Mouse (Mus musculus): Measurements from ENCODE around the gene Itga10. TPM values are rescaled to one million over a fixed set of nuclear protein-coding genes. Genes with fewer than 3 reads are reported as not detected.

The Itga10 gene
- polyA plus RNA-seq, 1 experiment from 2014 or later: 0.61 TPM

GRCm38 (mm10) chr3:96693579-96693978, 48.2 kb downstream of the Itga10 start:
- no peak for ATAC-seq (replicated peaks; ENCODE audit: low FRiP score, low TSS enrichment, low read depth)
- 87% methylated on average over 1 of the region's 1 CpGs for WGBS
- no peaks in the 10 kb centered on the region for H3K36me3 ChIP-seq (ENCODE audit: control insufficient read depth, insufficient read depth, low read length)

DNA sequence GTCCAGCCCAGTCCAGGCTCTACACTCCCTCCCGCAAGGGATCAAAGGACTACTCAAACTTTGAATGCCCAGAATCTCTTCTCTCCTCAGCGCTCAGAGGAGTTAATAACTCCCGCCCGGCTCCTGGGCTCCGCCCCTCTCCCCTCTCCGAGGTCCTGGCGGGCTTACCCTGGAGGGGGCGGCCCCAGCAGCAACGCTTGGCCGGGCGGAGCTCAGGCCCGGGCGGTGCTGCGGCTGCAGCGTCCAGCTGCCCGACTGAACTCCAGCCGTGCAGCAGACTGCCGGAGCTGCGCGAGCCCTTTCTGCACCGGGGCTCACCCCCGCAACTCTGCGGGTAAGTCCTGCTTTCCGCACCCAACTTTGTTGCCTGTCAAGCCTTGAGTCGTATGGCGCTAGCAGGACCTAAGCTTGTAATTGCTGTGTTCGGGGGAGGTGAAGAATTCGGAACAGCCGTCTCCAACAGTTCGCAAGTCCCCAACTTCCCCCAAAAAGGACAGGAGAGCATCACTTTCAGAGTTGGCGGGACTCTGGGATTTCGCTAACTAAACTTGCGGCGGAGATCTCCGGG, 50.9 kb downstream of the Itga10 start, which contains the start of gene Pias3:
Gene Pias3, plus strand, starts transcription at position 187 of the 568 bp plus-strand sequence.
- Histone ChIP-seq H3K4me3 (ENCODE audit: low read depth, low read length) (peak within 1 kb of the TSS; percentile 83), H3K27ac (ENCODE audit: low read depth) (peak within 1 kb of the TSS; percentile 91), H3K9me3 (ENCODE audit: control insufficient read depth, low read length) (no peaks in the 10 kb centered on the region), H3K4me1 (replicated peaks; ENCODE audit: control insufficient read depth, insufficient read depth, low read length) (peaks cover 10% of the 10 kb centered on the region; the same call in 1 of the 2 replicates), H3K27me3 (replicated peaks; ENCODE audit: control insufficient read depth, insufficient read depth, low read length) (no peaks in the 10 kb centered on the region), H3K4me2 (ENCODE audit: low read length) (peak within 1 kb of the TSS; percentile 70), H3K36me3 (ENCODE audit: control insufficient read depth, insufficient read depth, low read length) (peaks cover 20% of the 10 kb centered on the region), H3K9ac (ENCODE audit: low read length) (peak within 1 kb of the TSS; percentile 69)
- under 1% methylated on average over 34 of the region's 35 CpGs for WGBS
- ATAC-seq (replicated peaks; ENCODE audit: low FRiP score, low TSS enrichment, low read depth) (peak; percentile 81), DNase-seq (ENCODE audit: low spot score) (no peak)

More at GRCm38 (mm10) chr3:96693579-96693978, 48.2 kb downstream of the Itga10 start:
- Histone ChIP-seq H3K27ac (ENCODE audit: low read depth) (no peak overlapping the region), H3K4me3 (ENCODE audit: low read depth, low read length) (no peak overlapping the region), H3K27me3 (replicated peaks; ENCODE audit: control insufficient read depth, insufficient read depth, low read length) (no peaks in the 10 kb centered on the region), H3K4me1 (replicated peaks; ENCODE audit: control insufficient read depth, insufficient read depth, low read length) (peaks cover 7% of the 10 kb centered on the region; the same call in 1 of the 2 replicates), H3K4me2 (ENCODE audit: low read length) (no peak overlapping the region), H3K9me3 (ENCODE audit: control insufficient read depth, low read length) (no peaks in the 10 kb centered on the region), H3K9ac (ENCODE audit: low read length) (no peak overlapping the region)
- DNase-seq (ENCODE audit: low spot score): no peak

GRCm38 (mm10) chr3:96696766-96697732, 51.7 kb downstream of the Itga10 start:
- under 1% methylated on average over 84 of the region's 85 CpGs for WGBS
- ATAC-seq (replicated peaks; ENCODE audit: low FRiP score, low TSS enrichment, low read depth): peak; percentile 94

GRCm38 (mm10) chr3:96698993-96699690, 53.8 kb downstream of the Itga10 start:
- no peak overlapping the region for H3K9ac ChIP-seq (ENCODE audit: low read length)

More at GRCm38 (mm10) chr3:96696766-96697732, 51.7 kb downstream of the Itga10 start:
- Histone ChIP-seq H3K4me1 (replicated peaks; ENCODE audit: control insufficient read depth, insufficient read depth, low read length) (peaks cover 10% of the 10 kb centered on the region; the same call in 1 of the 2 replicates), H3K4me2 (ENCODE audit: low read length) (peak overlapping the region; percentile 70), H3K9me3 (ENCODE audit: control insufficient read depth, low read length) (no peaks in the 10 kb centered on the region), H3K9ac (ENCODE audit: low read length) (peak overlapping the region; percentile 69), H3K4me3 (ENCODE audit: low read depth, low read length) (peak overlapping the region; percentile 83), H3K27ac (ENCODE audit: low read depth) (peak overlapping the region; percentile 91), H3K36me3 (ENCODE audit: control insufficient read depth, insufficient read depth, low read length) (peaks cover 27% of the 10 kb centered on the region), H3K27me3 (replicated peaks; ENCODE audit: control insufficient read depth, insufficient read depth, low read length) (no peaks in the 10 kb centered on the region)
- DNase-seq (ENCODE audit: low spot score): peak; percentile 98

DNA sequence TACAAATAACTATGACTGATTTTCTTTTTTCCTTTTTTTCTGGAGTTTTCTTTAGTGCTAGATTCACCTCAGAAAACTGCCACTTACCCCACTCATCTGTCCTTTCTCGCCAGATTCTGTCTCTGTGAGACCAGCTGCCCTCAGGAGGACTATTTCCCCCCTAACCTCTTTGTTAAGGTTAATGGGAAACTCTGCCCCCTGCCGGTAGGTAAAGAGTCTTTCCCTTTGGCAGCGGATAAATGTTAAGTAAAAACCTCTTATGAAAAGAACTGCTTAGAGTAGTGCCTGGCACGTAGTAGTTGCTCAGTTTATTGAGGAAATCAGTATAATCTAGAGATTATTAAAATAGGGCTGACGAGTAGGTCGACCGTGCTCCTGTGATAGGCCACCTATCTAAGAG, 55.0 kb downstream of the Itga10 start:
- H3K4me1 ChIP-seq (replicated peaks; ENCODE audit: control insufficient read depth, insufficient read depth, low read length): peaks cover 10% of the 10 kb centered on the region; the same call in 1 of the 2 replicates
- no peak for DNase-seq (ENCODE audit: low spot score)
- H3K36me3 ChIP-seq (ENCODE audit: control insufficient read depth, insufficient read depth, low read length): peaks cover 58% of the 10 kb centered on the region
- WGBS: 68% methylated on average over 7 of the region's 7 CpGs
- H3K4me3 ChIP-seq (ENCODE audit: low read depth, low read length): no peak overlapping the region
- ATAC-seq (replicated peaks; ENCODE audit: low FRiP score, low TSS enrichment, low read depth): no peak
- H3K4me2 ChIP-seq (ENCODE audit: low read length): no peak overlapping the region
- no peak overlapping the region for H3K9ac ChIP-seq (ENCODE audit: low read length)
- H3K9me3 ChIP-seq (ENCODE audit: control insufficient read depth, low read length): no peaks in the 10 kb centered on the region
- no peaks in the 10 kb centered on the region for H3K27me3 ChIP-seq (replicated peaks; ENCODE audit: control insufficient read depth, insufficient read depth, low read length)
- no peak overlapping the region for H3K27ac ChIP-seq (ENCODE audit: low read depth)

More at GRCm38 (mm10) chr3:96698993-96699690, 53.8 kb downstream of the Itga10 start:
- Histone ChIP-seq H3K9me3 (ENCODE audit: control insufficient read depth, low read length) (no peaks in the 10 kb centered on the region), H3K4me3 (ENCODE audit: low read depth, low read length) (no peak overlapping the region), H3K27ac (ENCODE audit: low read depth) (no peak overlapping the region), H3K36me3 (ENCODE audit: control insufficient read depth, insufficient read depth, low read length) (peaks cover 48% of the 10 kb centered on the region), H3K27me3 (replicated peaks; ENCODE audit: control insufficient read depth, insufficient read depth, low read length) (no peaks in the 10 kb centered on the region), H3K4me1 (replicated peaks; ENCODE audit: control insufficient read depth, insufficient read depth, low read length) (peaks cover 10% of the 10 kb centered on the region; the same call in 1 of the 2 replicates), H3K4me2 (ENCODE audit: low read length) (no peak overlapping the region)
- no peak for DNase-seq (ENCODE audit: low spot score)
- no peak for ATAC-seq (replicated peaks; ENCODE audit: low FRiP score, low TSS enrichment, low read depth)
- 48% methylated on average over 19 of the region's 19 CpGs for WGBS

DNA sequence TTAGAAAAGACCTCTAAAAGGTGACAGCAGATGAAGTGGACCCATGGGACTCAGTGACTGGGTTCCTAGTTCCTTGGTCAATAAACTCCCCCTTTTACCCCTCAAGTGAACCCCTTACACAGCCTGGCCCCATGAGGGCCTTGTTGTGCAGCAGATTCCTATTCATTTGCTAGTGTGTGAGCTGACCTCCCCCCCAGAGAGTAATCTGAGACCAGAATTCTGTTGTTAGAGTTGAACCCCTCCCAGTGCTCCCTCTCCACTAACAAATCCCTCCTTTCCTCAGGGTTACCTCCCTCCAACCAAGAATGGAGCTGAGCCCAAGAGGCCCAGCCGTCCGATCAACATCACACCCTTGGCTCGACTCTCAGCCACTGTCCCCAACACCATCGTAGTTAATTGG, 55.6 kb downstream of the Itga10 start:
- peaks cover 10% of the 10 kb centered on the region; the same call in 1 of the 2 replicates for H3K4me1 ChIP-seq (replicated peaks; ENCODE audit: control insufficient read depth, insufficient read depth, low read length)
- no peak overlapping the region for H3K27ac ChIP-seq (ENCODE audit: low read depth)
- H3K27me3 ChIP-seq (replicated peaks; ENCODE audit: control insufficient read depth, insufficient read depth, low read length): no peaks in the 10 kb centered on the region
- H3K9me3 ChIP-seq (ENCODE audit: control insufficient read depth, low read length): no peaks in the 10 kb centered on the region
- ATAC-seq (replicated peaks; ENCODE audit: low FRiP score, low TSS enrichment, low read depth): no peak
- no peak overlapping the region for H3K9ac ChIP-seq (ENCODE audit: low read length)
- no peak overlapping the region for H3K4me2 ChIP-seq (ENCODE audit: low read length)
- no peak for DNase-seq (ENCODE audit: low spot score)
- H3K36me3 ChIP-seq (ENCODE audit: control insufficient read depth, insufficient read depth, low read length): peaks cover 63% of the 10 kb centered on the region
- no peak overlapping the region for H3K4me3 ChIP-seq (ENCODE audit: low read depth, low read length)
- 86% methylated on average over 4 of the region's 4 CpGs for WGBS

DNA sequence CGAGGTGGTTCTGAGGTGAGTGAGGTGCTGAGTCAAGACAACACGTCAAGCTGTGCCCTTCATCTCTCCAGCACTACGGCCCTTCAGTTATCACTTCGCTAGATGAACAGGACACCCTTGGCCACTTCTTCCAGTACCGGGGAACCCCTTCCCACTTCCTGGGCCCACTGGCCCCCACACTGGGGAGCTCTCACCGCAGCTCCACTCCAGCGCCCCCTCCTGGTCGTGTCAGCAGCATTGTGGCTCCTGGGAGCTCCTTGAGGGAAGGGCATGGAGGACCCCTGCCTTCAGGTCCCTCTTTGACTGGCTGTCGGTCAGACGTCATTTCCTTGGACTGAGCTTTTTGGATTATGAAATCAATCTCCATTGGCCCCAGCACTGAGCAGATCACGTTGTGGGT, 59.4 kb downstream of the Itga10 start:
- Histone ChIP-seq H3K27ac (ENCODE audit: low read depth) (no peak overlapping the region), H3K4me3 (ENCODE audit: low read depth, low read length) (no peak overlapping the region), H3K27me3 (replicated peaks; ENCODE audit: control insufficient read depth, insufficient read depth, low read length) (no peaks in the 10 kb centered on the region), H3K9me3 (ENCODE audit: control insufficient read depth, low read length) (no peaks in the 10 kb centered on the region), H3K4me1 (replicated peaks; ENCODE audit: control insufficient read depth, insufficient read depth, low read length) (0 out of 2 replicates have a peak, but pooled peaks cover 4% of the 10 kb centered on the region), H3K9ac (ENCODE audit: low read length) (no peak overlapping the region), H3K4me2 (ENCODE audit: low read length) (no peak overlapping the region), H3K36me3 (ENCODE audit: control insufficient read depth, insufficient read depth, low read length) (peaks cover 60% of the 10 kb centered on the region)
- no peak for ATAC-seq (replicated peaks; ENCODE audit: low FRiP score, low TSS enrichment, low read depth)
- WGBS: 61% methylated on average over 11 of the region's 11 CpGs
- no peak for DNase-seq (ENCODE audit: low spot score)

GRCm38 (mm10) chr3:96706217-96706616, 60.8 kb downstream of the Itga10 start:
- Histone ChIP-seq H3K27ac (ENCODE audit: low read depth) (no peak overlapping the region), H3K4me3 (ENCODE audit: low read depth, low read length) (no peak overlapping the region), H3K9me3 (ENCODE audit: control insufficient read depth, low read length) (no peaks in the 10 kb centered on the region), H3K4me1 (replicated peaks; ENCODE audit: control insufficient read depth, insufficient read depth, low read length) (0 out of 2 replicates have a peak, but pooled peaks cover 4% of the 10 kb centered on the region), H3K9ac (ENCODE audit: low read length) (no peak overlapping the region), H3K36me3 (ENCODE audit: control insufficient read depth, insufficient read depth, low read length) (peaks cover 60% of the 10 kb centered on the region), H3K27me3 (replicated peaks; ENCODE audit: control insufficient read depth, insufficient read depth, low read length) (no peaks in the 10 kb centered on the region), H3K4me2 (ENCODE audit: low read length) (no peak overlapping the region)
- ATAC-seq (replicated peaks; ENCODE audit: low FRiP score, low TSS enrichment, low read depth): no peak
- 91% methylated on average over 11 of the region's 11 CpGs for WGBS
- DNase-seq (ENCODE audit: low spot score): no peak
